Mouse (Mus musculus): Measurements from ENCODE around the gene Frmd6.
A peak's percentile ranks its signal among the peaks of the same experiment; 100 is the strongest.

Gene Frmd6

DNA sequence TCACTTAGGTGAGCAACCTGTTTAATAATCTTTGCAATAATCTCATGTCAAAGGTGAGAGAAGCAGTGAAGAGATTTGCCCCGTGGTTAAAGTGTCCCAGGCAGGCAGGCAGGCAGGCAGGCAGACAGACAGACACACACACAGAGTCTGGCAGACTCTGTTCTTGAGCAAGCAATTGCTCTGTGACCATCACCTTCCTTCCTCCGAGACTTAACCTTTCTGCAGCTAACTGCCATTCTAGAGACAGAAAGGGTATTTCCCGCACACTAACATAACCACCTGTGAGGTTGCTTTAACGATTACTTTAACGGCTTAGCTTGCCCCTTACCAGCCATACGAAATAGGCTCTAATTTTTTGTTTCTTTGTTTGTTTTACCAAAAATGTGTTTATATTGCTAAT is 30.4 kb downstream of the Frmd6 start:
- DNase-seq, result no peak

DNA sequence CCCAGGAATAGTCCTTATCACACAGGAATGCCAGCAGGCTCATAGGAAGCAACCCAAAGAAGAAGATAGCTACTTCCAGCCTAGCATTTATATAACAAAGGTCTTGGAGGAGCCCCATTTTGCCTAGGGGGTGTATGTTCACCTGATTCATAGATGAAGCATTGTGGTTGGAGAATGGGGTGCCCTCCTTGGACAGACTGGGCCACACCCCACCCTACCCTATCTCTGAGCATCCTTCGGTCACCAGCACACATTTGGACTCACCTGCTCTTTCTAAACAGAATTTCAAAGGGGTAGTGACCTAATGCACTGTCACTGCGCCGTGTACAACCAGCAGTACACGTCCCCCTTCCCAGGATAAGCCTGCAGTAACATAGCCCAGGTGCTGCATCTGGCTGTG is 31.5 kb downstream of the Frmd6 start:
- DNase-seq, result no peak

GRCm38 (mm10) chr12:70863281-70863680 is 38.0 kb downstream of the Frmd6 start:
- DNase-seq, result no peak

DNA sequence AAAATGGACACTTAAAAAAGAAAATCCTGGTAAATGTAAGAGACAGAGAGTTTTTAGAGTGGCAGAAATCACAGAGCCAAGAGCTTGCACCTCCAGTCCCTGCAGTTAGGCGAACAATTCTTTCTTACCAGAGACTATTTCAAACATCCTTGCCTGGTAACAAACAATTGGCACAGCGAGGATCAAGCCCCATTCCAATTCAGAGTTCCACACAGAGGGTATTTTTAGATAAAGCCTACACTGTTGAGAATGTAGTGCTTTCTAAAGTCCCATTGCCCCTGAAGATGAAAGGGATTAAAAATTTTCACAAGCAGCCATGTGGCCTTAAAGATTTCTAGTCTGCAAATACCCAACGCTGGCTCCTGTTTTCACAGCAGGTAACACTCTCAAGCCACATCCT is 42.5 kb downstream of the Frmd6 start:
- no peak for DNase-seq

- no peak for DNase-seq
These were observed 43.1 kb downstream of the Frmd6 start for GRCm38 (mm10) chr12:70868190-70868987.

- no peak for DNase-seq
These were observed 43.6 kb downstream of the Frmd6 start for GRCm38 (mm10) chr12:70868988-70869291.

- DNase-seq, result peak; percentile 49 to 59
These were observed 48.2 kb downstream of the Frmd6 start for GRCm38 (mm10) chr12:70873544-70873943.

GRCm38 (mm10) chr12:70876270-70876998 is 51.1 kb downstream of the Frmd6 start:
- DNase-seq, result no peak

GRCm38 (mm10) chr12:70877926-70878710 is 52.8 kb downstream of the Frmd6 start:
- no peak for DNase-seq

- peak; percentile 32 to 51 for DNase-seq
These were observed 55.2 kb downstream of the Frmd6 start for GRCm38 (mm10) chr12:70880396-70880975.

- no peak for DNase-seq
These were observed 56.0 kb downstream of the Frmd6 start for GRCm38 (mm10) chr12:70881340-70881739.

GRCm38 (mm10) chr12:70881854-70882253 is 56.5 kb downstream of the Frmd6 start:
- DNase-seq, result no peak

DNA sequence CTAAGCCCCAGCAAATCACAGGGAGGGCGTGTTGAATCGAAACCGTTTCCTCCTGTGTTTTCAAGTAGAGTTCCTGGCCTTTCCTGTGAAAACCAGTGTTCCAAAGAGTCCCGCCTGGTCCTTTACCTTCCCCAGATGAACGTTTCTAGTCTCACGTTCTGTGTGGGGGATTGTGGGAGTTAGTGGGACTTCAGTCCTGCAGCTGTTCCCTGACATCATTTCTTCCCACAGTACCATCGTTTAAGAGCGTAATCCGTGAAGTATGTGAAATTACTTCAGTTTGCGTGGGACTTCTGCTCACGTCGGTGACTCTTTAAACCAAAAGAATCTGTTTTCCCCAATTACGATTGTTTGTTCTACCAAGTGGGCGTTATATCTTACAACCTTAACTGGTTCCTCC is 57.8 kb downstream of the Frmd6 start:
- no peak for DNase-seq

- DNase-seq, result no peak
These were observed 58.8 kb downstream of the Frmd6 start for GRCm38 (mm10) chr12:70884113-70884512.

DNA sequence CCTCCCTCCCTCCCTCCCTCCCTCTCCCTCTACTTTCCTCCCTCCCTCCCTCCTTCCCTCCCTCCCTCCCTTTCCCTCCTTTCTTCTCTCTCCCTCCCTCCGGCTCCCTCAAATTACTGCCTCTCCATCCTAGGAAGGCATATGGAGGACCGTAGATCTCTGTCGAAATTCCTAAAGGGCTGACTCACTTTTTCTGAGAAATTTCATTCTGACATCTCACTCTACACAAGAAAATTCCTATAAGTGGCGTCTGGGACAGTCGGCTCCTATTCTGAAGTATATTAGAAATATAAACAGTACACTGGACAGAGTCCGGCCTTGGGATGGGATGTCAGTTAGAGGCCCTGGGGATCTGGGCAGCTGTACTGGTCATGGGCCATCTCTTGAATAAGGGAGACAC is 59.7 kb downstream of the Frmd6 start:
- no peak for DNase-seq

DNA sequence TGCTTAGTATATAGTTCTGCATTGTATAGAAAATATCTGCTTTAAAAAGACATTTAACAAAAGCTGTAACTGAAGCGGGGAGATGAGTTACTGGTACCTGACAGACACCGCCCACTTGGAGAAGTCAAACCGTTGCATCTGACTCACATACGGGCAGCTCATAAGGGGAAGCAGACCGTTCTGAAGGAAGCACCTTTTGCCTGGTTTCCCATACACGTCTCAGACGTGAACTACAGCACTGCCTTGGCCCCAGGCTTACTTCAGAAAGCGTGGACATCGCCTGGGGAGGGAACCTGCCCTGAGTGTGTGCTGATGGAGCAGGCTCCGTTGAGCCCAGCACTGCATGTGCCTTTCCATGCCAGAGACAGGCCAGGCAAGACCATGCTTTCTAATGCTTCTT is 60.3 kb downstream of the Frmd6 start:
- no peak for DNase-seq

DNA sequence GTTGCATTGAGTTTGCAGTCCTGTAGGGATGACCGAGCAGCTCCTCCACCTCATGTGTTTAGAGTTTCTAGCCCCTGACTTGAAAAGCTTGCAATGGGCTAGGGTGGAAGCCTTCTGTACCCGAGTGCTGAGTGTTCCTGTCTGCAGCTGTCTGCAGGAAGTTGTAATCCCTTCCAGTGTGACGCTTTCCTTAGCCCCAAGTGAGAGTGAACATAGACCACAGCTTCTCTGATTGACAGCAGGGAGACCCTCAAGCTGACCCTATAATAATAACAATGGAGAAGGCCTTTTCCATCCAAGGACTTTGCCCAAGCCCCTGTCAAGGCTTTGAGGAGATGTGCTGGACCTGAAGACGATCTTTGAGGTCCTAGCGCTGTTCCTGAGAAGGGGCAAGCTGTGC is 65.1 kb downstream of the Frmd6 start:
- DNase-seq, result no peak

GRCm38 (mm10) chr12:70890874-70891470 is 65.7 kb downstream of the Frmd6 start:
- no peak for DNase-seq

GRCm38 (mm10) chr12:70895275-70895674 is 70.0 kb downstream of the Frmd6 start:
- no peak for DNase-seq

DNA sequence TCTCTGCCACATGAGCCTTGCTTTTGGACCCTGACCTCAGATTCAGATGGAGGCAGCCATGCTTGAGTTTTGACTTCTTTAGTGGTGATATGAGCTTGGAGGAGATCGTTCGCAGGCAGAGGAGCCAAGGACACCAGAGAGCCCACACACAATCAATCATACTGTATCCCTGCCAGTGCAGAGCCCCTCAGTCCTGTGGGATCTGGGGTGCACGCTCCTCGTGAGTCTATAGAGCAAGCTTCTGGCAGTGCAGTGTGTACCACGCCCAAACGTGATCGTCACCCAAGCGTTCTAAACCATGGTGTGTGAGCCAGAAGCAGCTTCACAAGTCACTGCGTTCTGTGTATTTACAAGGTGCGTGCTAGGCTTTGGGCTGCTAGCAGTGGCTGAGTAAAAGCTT is 70.8 kb downstream of the Frmd6 start:
- no peak for DNase-seq

DNA sequence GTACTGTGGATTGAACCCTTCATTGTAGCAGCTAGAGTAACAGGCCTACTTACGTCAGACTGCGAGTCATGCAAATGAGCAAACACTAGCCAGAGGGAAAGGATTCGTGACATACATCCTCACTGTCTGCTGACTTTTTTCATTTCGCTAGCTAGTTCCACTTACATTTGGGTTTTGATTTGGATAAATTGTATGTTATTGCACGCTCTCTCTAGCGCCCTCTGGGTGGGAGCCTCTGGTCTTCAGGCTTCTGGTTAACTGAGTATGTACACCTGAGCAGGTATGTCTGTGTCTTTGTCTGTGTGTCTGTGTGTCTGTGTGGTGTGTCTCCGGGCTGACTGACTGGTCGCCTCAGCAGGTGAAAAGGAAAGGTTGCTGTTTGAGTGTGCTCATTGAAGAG is 72.1 kb downstream of the Frmd6 start:
- DNase-seq, result peak; percentile 50 to 60

- no peak for DNase-seq
These were observed 73.1 kb downstream of the Frmd6 start for GRCm38 (mm10) chr12:70898450-70898849.

DNA sequence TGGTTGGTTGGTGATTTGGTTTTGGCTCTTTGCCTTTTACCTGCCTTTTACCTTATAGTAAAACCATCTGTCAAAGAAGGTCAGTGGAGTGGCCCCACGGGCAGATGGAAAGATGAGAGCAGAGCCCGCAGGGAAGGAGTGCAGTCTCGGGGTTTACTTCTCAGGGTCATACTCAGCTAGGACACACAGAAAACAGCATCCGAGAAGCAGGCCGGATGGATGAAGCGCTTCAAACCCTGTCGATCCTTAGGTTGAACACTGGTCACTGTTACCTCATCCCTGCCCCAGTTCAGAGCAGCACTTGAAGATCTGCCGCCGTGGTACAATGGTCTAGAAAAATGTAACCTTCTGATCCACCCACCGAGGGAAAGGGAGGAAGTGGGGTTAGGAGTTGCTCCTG is 79.2 kb downstream of the Frmd6 start:
- DNase-seq, result no peak

All from thymus, postnatal 36 days (tissue).